Mouse (Mus musculus) Muller cell, postnatal 12 days (primary cell): ENCODE measurements at regions not wholly inside any gene's neighbourhood (a gene's known extent, or its start where the extent isn't known, plus 50 kb on each side); places are given as distances from the start of the nearest gene placed in this dataset.

Experiments used
- DNase-seq: peaks from one replicate; pipeline ENCODE4 v3.0.0-alpha.2; 2015; ENCODE audit errors: inconsistent ontology term

- DNase-seq: no peak
These were observed 822.8 kb downstream of the Adgrl2 start for GRCm38 (mm10) chr3:148167556-148167955.

GRCm38 (mm10) chr3:148159059-148159458 lies 831.3 kb downstream of the Adgrl2 start:
- DNase-seq: no peak

GRCm38 (mm10) chr3:148158533-148158932 lies 831.8 kb downstream of the Adgrl2 start:
- DNase-seq: no peak

GRCm38 (mm10) chr3:148143776-148144175 lies 846.6 kb downstream of the Adgrl2 start:
- DNase-seq: no peak

GRCm38 (mm10) chr3:148136791-148137251 lies 853.5 kb downstream of the Adgrl2 start:
- DNase-seq: peak; percentile 22

GRCm38 (mm10) chr3:148134646-148135045 lies 855.7 kb downstream of the Adgrl2 start:
- no peak for DNase-seq

- peak; percentile 83 for DNase-seq
These were observed 874.8 kb downstream of the Adgrl2 start for GRCm38 (mm10) chr3:148115576-148115975.

- DNase-seq: no peak
These were observed 878.2 kb downstream of the Adgrl2 start for GRCm38 (mm10) chr3:148112204-148112603.

- peak; percentile 91 for DNase-seq
These were observed 883.3 kb downstream of the Adgrl2 start for GRCm38 (mm10) chr3:148107031-148107430.

- no peak for DNase-seq
These were observed 896.4 kb downstream of the Adgrl2 start for GRCm38 (mm10) chr3:148093930-148094329.

- no peak for DNase-seq
These were observed 914.5 kb downstream of the Adgrl2 start for GRCm38 (mm10) chr3:148075841-148076240.

- DNase-seq: no peak
These were observed 923.7 kb downstream of the Adgrl2 start for GRCm38 (mm10) chr3:148066701-148067100.

GRCm38 (mm10) chr3:148056074-148056473 lies 934.3 kb downstream of the Adgrl2 start:
- no peak for DNase-seq

GRCm38 (mm10) chr3:148052516-148052915 lies 937.8 kb downstream of the Adgrl2 start:
- DNase-seq: no peak

- DNase-seq: no peak
These were observed 942.1 kb downstream of the Adgrl2 start for GRCm38 (mm10) chr3:148048247-148048646.

GRCm38 (mm10) chr3:148032532-148032931 lies 957.8 kb downstream of the Adgrl2 start:
- DNase-seq: no peak

- DNase-seq: no peak
These were observed 984.5 kb downstream of the Adgrl2 start for GRCm38 (mm10) chr3:148005831-148006230.

- DNase-seq: no peak
These were observed 986.3 kb downstream of the Adgrl2 start for GRCm38 (mm10) chr3:148004006-148004405.

- DNase-seq: no peak
These were observed 990.9 kb downstream of the Adgrl2 start for GRCm38 (mm10) chr3:147999330-147999953.

GRCm38 (mm10) chr3:147991738-147992137 lies 998.6 kb downstream of the Adgrl2 start:
- DNase-seq: no peak

- peak; percentile 47 for DNase-seq
These were observed 999.5 kb downstream of the Adgrl2 start for GRCm38 (mm10) chr3:147990831-147991230.

GRCm38 (mm10) chr3:147982831-147983230 lies 1007.5 kb downstream of the Adgrl2 start:
- peak; percentile 56 for DNase-seq

- no peak for DNase-seq
These were observed 1008.7 kb downstream of the Adgrl2 start for GRCm38 (mm10) chr3:147981621-147982020.

- no peak for DNase-seq
These were observed 1013.8 kb downstream of the Adgrl2 start for GRCm38 (mm10) chr3:147976579-147976978.
